Mouse (Mus musculus): ENCODE results near the gene Eid1.

Gene Eid1

DNA sequence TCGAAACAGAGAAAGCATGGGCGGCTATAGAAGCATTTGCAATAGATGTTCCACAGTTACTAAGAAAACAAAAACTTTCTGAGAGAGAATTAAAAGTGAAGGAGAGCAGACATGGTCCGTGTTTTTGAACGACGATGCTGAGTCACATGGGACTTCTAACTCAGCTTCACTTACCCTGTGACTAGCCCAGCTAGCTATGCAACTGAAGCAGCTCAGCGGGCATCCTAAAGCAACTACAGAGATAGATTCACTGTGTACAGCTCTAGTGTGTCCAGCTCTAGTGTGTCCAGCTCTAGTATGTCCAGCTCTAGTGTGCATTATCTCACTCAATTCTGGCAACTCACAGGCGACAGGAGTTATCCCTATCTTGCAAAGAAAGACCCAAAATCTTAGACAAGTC is 5.2 kb upstream of the Eid1 start:
- DNase-seq (ENCODE audit: extremely low spot score): no peak

DNA sequence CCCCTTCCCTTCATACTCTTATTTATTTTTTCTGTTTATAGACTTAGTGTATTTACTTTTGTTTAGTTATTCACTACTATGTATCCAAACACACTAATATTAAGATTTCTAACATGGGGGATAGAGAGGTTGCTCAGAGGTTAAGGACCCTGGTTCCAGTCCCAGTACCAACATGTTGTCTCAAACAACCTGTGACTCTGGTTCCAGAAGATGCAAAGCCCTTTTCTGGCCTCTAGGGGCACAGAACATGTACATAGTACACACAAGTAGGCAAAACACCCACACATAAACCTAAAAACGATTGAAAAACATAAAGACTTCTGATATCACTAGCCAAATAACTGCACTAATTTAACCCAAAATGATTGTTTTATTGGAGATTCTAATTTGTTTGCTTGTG is 2.0 kb upstream of the Eid1 start:
- DNase-seq (ENCODE audit: extremely low spot score): peak; percentile 12

DNA sequence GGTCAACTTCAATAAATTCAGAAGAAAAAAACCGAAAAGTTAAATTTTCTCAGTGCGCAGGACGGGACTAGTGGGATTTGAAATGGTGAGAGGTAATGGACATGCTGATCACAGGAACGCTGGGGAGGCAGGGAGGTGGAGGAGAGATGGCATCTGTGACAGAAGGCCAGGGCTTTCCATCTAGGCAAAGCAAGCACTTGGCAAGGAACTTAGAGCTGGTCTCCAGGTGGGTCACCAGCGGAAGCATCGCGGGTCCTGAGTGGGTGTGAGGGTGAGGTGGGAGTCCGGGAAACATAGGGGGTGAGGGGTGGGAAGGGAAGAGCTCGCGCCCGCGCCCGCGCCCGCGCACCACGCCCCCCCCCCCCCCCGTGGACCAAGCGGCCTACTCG is 333 bp upstream of the Eid1 start:
- no peak for DNase-seq (ENCODE audit: extremely low spot score)

DNA sequence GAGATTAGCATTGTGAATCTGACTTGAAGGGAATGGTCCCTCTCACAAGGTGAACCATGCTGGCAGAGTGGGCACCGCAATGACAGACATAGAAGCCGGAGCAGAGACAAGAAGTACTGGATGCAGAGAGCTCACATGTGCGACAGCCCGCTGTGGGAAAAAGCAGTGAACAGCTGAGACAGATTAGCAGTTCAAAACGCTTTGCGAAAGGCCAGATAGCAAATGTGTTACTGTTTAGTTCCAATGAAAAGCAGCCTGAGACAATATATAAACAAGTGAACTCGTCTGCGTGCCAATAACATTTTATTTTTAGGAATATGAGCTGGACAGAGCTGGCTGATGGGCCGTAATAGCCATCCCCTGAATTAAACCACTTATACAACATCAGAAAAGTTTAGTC is 8.9 kb downstream of the Eid1 start:
- DNase-seq (ENCODE audit: extremely low spot score): no peak

GRCm38 (mm10) chr2:125683895-125684294 is 11.0 kb downstream of the Eid1 start:
- no peak for DNase-seq (ENCODE audit: extremely low spot score)

DNA sequence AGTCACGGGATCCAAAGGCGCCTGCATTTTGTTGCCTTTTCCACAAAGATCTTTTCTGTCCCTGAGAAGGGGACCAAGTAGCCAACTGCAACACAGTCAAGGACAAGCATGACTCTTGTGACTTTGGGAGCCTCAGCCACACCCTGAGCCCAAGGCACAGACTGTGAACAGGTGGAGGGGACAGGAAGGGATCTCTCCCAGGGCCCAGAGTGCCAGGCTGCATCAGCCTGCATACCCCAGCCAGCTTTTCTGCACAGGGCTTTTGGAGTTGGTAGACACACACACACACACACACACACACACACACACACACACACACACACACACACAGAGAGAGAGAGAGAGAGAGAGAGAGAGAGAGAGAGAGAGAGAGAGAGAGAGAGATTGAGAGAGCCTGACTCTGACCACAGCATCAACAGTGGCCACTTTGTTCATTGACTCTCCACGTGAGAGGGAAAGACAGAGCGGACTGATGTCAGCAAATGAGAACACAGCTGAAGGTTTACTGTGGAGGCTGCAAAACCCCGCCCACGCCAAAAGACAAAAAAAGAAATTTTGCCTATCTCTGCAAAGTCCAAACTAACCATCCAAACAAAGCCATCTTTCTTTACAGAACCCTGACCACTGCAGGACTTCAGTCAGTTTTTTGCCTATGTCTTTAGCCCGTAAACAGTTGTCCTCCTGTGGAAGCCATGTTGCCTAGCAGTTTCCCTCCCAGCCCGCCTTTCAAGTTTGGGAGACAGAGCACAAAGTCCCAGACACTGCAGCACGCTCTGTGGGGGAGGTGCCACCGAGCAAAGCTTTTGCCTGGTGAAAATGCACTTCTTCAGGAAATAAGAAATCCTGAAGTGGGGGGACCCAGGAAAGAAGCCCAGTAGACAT is 11.9 kb downstream of the Eid1 start:
- DNase-seq (ENCODE audit: extremely low spot score): peak; percentile 16

GRCm38 (mm10) chr2:125685441-125686150 is 12.7 kb downstream of the Eid1 start:
- peak; percentile 13 for DNase-seq (ENCODE audit: extremely low spot score)

DNA sequence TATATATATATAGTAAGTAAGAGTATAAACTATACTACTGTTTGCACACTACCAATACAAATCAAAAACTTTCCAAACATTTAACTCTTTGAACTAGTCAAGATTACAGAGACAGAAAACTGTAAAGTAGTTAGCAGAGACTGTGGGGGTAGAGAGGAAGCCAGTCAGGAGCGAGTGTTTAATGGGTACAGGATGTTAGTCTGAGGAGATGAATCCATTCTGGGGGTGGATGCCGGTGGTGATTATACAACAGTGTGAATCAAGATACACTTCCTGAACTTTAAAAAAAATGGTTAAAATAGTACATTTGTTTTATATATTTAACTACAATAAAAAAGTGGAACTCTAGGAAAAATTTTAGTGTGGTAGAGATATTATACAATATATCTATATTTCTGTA is 19.1 kb downstream of the Eid1 start:
- DNase-seq (ENCODE audit: extremely low spot score): no peak

- no peak for DNase-seq (ENCODE audit: extremely low spot score)
Measured at GRCm38 (mm10) chr2:125694798-125695197, 21.9 kb downstream of the Eid1 start.

GRCm38 (mm10) chr2:125696219-125696618 is 23.3 kb downstream of the Eid1 start:
- DNase-seq (ENCODE audit: extremely low spot score): no peak

DNA sequence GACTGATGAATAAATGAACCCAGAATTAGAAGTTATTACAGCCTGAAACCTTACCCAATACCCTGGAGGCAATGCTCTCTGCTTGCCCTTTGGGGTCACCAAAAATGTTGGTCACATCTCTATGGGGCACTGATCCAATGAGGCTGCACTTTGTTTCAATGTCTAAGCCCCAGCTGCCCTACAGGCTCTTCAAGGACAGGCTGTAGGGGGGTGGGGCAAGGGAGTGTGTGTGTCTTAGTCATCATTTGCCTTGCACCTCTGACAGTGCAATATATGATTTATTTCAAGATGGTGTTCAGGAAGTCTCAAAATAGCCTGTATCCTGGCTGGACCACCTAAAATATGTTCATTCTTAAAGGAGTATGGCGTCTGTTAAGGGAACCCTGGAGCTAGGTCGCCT is 28.7 kb downstream of the Eid1 start:
- no peak for DNase-seq (ENCODE audit: extremely low spot score)

DNA sequence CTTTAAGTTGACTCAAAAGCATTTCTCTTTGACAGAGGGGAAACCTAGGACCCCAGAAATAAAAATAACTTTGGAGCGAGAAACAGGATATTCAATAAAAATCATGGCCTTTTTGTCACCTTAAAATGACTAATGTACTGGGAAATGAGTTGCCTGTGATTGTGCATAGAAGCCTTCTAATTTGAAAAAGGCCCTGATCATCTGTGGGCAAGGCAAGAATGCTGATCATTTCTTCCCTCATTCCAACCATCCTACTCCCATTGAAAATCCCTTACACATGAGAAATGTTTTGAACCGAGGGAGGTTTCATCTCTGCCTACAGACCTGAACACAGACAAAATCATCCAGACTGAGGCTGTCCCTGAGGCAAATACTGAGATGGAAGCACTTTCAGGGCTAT is 30.0 kb downstream of the Eid1 start:
- no peak for DNase-seq (ENCODE audit: extremely low spot score)

DNA sequence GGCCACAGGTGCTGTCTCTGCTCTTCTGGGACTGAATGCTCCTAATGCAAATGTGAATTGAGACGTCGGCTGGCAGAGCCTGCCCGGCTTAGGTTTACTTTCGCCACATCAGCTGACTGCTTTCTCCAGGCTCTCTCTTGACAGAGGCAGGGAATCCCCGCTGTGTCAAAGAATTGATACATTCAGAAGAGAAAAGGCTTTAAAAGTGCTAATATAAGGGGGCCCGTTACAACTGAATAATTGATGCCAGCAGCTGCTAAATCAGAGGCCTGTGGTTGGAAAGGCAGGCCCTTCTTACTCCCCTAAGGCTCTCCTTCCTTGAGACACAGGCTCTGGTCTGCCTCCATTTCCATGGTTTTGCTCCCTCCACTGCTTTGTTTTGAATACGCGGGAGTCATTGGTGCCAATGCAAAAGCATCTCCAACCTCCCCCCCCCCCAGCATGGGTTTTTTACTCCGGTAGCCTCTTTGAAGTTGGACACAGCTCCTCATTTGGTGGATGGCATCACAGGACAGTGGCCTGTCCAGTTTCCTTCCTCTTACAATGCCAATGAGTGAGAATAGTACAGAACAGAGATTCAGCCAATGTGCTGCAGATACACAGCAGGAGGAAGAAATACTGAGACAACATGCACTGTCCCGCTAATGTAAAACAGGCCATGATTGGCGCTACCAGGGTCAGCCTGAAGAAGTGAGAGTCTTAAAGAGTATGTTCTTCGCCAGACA is 32.2 kb downstream of the Eid1 start:
- peak; percentile 10 for DNase-seq (ENCODE audit: extremely low spot score)

- DNase-seq (ENCODE audit: extremely low spot score): no peak
Measured at GRCm38 (mm10) chr2:125706510-125706921, 33.6 kb downstream of the Eid1 start.

DNA sequence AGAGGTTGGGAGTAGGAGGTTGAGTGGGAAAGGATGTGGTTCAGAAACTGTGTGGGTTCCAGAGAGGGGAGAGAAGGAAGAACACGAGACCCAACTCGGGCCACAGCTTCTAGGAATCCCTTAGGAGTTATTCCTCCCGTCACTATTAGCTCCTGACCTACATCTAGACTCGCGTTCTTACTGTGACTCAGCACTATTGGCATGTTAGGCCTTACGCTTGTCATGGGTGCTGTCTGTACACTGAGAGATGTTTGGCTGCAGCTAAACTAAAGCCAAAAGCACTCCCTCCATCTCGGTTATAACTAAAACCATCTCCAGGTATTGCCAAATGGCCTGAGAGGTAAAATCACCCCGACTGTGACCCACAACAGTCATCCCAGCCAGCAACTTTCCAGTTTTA is 43.7 kb downstream of the Eid1 start:
- no peak for DNase-seq (ENCODE audit: extremely low spot score)

DNA sequence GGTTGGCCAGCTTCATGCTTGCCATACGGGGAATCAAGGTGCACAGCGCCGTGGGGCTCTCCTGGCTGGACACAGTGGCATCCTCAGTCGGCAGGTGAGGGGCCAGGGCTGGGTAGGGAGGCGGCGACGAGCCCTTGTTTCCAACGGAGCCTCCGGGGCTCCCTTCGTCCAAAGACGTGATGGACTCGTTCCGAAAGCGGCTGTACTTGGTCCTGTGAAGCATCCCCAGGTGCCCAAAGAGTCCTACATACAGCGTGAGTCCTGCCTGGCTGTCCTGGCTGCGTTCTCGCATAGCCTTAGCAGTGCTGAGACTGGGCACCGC is 50.2 kb downstream of the Eid1 start:
- no peak for DNase-seq (ENCODE audit: extremely low spot score)

DNA sequence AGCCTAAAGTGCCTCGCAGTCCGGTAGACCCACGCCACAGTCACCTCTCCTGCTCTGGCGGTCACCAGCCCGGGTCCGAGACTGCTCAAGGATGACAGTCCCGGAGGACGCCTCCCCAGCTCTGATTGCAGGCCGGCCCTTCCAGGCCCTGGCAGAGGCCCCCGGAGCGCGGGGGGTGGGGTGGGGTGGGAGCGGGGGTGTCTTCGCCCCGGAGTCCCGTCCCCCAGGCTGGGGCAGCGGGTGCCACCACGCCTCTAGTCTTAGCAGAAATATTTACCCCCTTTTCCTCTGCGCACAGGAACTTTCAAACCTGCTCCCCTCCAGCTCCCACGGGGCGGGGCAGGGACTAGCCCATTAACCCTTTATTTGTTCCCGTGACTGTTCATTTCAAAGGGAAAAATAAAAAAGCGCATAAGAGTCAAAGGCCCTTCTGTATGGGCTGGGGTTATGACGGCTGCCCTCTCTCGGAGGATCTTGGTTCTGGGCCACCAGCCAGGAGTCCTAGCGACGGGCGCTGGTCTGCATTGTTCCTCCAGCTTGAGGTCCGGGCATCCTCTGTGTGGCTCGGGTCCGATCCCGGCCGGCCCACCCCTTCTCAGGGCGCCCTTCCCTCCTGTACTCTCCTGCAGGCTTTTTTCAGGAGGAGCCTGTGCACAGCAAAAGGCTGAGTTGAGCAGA is 50.7 kb downstream of the Eid1 start:
- peak; percentile 70 for DNase-seq (ENCODE audit: extremely low spot score)

DNA sequence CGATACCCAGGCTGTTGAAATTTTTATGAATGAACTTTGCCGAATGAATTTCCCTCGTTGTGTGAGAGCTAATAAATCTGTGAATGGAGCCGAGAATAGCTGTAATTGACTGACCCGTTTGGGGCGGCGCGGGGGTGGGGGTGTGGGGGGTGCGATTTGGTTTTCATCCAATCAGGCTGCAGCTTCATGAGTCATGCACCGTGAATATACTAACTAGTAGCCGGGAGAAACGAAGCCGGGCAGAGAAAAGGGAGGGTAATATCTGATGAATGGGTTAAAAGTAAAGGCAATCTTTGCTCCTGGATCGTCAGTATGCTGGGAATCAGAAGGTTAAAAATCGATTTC is 51.2 kb downstream of the Eid1 start, which contains the start of gene Shc4:
Gene Shc4, minus strand, starts transcription at position 63 of the 345 bp plus-strand sequence.
- no peak for DNase-seq (ENCODE audit: extremely low spot score)
